Mouse (Mus musculus): Measurements from ENCODE around the gene Abhd5. TPM values are rescaled to one million over a fixed set of nuclear protein-coding genes. Genes with fewer than 3 reads are reported as not detected.

Gene Abhd5
- total RNA-seq, 2 experiments from 2014 or later = 26.6 to 29.1 TPM

- no peak for DNase-seq (ENCODE audit: low spot score in 2 of 2)
These were observed 59.2 kb downstream of the Abhd5 start for GRCm38 (mm10) chr9:122410437-122411175.

DNA sequence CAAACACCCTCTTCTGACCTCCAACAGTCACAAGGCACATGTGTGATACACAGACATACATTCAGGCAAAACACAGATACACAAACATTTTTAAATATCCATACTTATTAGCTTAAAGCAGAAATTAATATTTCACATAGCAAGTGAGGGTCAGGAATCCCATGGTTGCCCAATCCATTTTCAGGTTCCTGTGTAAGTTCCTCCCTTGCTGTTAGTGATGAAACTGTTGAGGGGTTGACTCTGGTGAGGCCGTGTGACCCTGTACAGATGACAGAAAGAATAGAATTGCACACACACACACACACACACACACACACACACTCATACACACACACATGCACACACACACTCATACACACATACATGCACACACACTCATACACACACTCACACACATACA, 63.2 kb downstream of the Abhd5 start:
- DNase-seq (ENCODE audit: low spot score in 2 of 2) = no peak

GRCm38 (mm10) chr9:122415056-122415775, 63.8 kb downstream of the Abhd5 start:
- no peak for DNase-seq (ENCODE audit: low spot score in 2 of 2)

- no peak for DNase-seq (ENCODE audit: low spot score in 2 of 2)
These were observed 65.2 kb downstream of the Abhd5 start for GRCm38 (mm10) chr9:122416617-122417016.

- no peak for DNase-seq (ENCODE audit: low spot score in 2 of 2)
These were observed 68.9 kb downstream of the Abhd5 start for GRCm38 (mm10) chr9:122420195-122420756.

GRCm38 (mm10) chr9:122420772-122421764, 69.7 kb downstream of the Abhd5 start:
- peak; percentile 87 to 88 for DNase-seq (ENCODE audit: low spot score in 2 of 2)

- DNase-seq (ENCODE audit: low spot score in 2 of 2) = no peak
These were observed 70.5 kb downstream of the Abhd5 start for GRCm38 (mm10) chr9:122421911-122422310.

DNA sequence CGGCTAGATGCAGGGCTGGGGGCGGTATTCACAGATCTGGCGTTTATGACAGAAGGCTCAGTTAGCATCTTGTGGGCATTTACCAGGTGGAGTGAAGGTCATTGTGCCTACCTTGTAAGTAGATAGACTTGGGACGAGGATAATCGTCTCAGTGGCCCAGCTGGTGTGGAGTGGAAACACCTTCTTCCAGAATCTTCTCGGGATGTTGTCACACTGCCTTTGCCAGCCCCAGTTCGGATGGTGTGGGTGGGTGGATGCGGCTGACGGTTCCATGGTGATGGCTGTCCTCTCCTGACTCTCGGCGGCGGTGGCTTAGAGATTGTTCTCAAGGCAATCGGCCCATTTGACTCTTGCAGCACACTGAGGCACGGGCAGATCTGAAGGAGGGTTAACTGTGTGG, 71.3 kb downstream of the Abhd5 start:
- DNase-seq (ENCODE audit: low spot score in 2 of 2) = peak in 1 of 2 experiments; percentile 43

DNA sequence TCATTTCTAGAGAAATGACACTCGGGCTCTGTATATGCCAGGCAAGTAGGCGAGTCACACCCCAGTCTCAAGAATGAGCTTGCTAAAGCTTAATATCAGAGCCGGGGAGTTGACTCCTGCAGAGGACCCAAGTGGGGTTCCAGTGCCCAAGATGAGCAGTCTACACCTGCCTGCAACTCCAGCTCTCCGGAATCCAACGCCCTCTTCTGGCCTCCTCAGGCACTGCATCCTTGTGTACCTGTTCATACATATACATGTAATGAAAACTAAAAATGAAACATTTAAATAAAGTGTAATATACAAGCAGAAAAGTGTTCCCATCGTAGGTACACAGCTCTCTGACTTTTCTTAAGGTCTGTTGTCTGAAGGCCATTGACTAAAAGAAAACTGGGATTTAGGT, 71.7 kb downstream of the Abhd5 start:
- DNase-seq (ENCODE audit: low spot score in 2 of 2) = no peak

DNA sequence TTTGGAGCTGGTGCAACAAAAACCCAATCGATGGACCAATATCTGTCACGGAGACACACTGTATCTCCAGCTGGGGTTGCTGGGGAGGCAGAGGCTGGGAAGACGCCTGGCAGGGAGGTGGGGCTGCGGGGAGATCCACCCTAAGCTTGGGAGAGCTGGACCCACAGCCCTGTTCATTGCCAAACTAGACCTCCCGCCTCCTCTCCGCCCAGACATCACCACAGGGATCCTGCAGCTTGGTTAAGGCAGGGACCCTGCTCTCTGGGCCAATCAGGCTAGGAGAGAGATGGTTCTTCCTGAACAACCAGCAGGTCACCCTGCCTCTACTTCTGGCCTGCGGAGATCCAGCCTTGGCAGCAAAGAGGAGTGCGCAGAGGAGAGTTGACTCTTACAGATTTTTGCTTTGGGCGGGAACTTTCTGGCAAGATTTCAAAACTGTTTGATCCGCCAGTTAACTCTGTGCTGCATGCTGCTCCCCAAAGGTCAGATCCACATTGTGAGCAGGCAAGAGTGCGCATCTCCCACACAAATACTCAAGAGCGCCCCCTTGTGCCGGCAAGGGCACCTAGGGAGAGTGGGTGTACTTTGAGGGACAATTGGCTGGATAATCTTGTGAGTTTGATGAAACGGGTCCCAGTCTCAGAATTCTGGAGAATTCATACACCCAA, 73.7 kb downstream of the Abhd5 start:
- DNase-seq (ENCODE audit: low spot score in 2 of 2) = peak in 1 of 2 experiments; percentile 34

- DNase-seq (ENCODE audit: low spot score in 2 of 2) = no peak
These were observed 77.7 kb downstream of the Abhd5 start for GRCm38 (mm10) chr9:122429058-122429649.

- DNase-seq (ENCODE audit: low spot score in 2 of 2) = no peak
These were observed 78.3 kb downstream of the Abhd5 start for GRCm38 (mm10) chr9:122429685-122430084.

Other genes starting within 250 kb of the Abhd5 start
- 100 to 1,000 TPM; 128 to 130 TPM for gene Snrk, start 234.3 kb upstream of the Abhd5 start, total RNA-seq (2021)
- 10 to 100 TPM; 30.6 to 35.2 TPM for gene Ano10, start 57.2 kb upstream of the Abhd5 start, total RNA-seq (2021)

Data from layer of hippocampus, postnatal 10 days (tissue).